22 mouse cellular contexts compared by ENCODE assay signal in the genomic region with DNA sequence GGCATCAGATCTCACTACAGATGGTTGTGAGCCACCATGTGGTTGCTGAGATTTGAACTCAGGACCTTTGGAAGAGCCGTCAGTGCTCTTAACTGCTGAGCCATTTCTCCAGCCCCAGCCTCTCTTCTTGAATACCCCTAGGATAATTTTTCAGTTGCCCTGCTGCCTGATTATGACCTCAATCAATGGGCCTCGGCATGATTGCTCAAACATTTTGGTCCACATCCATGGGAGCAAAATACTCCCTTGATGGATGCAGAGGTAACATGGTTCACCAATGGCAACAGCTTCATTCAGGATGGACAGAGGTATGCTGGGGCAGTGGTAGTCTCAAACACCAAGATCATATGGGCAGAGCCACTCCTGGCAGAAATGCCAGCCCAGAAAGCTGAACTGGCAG. TPM values are rescaled to one million over a fixed set of nuclear protein-coding genes. Genes with fewer than 3 reads are reported as not detected.
"Had no signal": no experiment of that assay in that cellular context is flagged by ENCODE, and none has a peak within 500 bp of the region (broad histone marks: within the 10 kb centered on the region; RNA-seq: fewer than 3 reads in every experiment).

No protein-coding gene starts in this region.

RNA-seq across cellular contexts. Expression of gene AU018091, which starts 17.7 kb away (rescaled TPM):
- total RNA-seq: common myeloid progenitor, adult 5-6 weeks; forebrain, postnatal 0 days; gastrocnemius, adult 18-20 months; gastrocnemius, adult 2 months; gastrocnemius, adult 8-10 months; gastrocnemius, postnatal 10 days; gastrocnemius, postnatal 14 days; gastrocnemius, postnatal 25 days; gastrocnemius, postnatal 36 days; gastrocnemius, postnatal 4 days; granulocyte monocyte progenitor cell, adult 5-6 weeks; heart, adult 18-20 months; heart, adult 2 months; heart, adult 8-10 months had no signal
- polyA plus RNA-seq: cortical plate, adult 2 months; erythroblast, embryonic 14.5 days; forebrain, embryonic 13.5 days; forebrain, embryonic 14.5 days; forebrain, embryonic 15.5 days; forebrain, embryonic 16.5 days; forebrain, postnatal 0 days; frontal cortex, adult 2 months; gonadal fat pad, adult 2 months; heart, adult 2 months had no signal
